Comparison of ENCODE assay signal across 9 mouse cellular contexts in genomic region chr2:77279861-77280511, GRCm38 (mm10). TPM values are rescaled to one million over a fixed set of nuclear protein-coding genes. Genes with fewer than 3 reads are reported as not detected.
DNase-seq lines count a peak whose midpoint lies in the region; ATAC-seq and TF ChIP-seq lines count a peak whose summit lies in the region.
"Had no signal": no experiment of that assay in that cellular context is flagged by ENCODE, and none has a peak within 500 bp of the region (broad histone marks: within the 10 kb centered on the region; RNA-seq: fewer than 3 reads in every experiment).

No protein-coding gene starts in this region.

- H3K4me1 ChIP-seq in brown adipose tissue, adult 24 weeks (ENCODE audit: control insufficient read depth, insufficient read depth, insufficient read length, low read length): peaks cover 11% of the 10 kb centered on the region; the same call in 1 of the 2 replicates
- peaks cover 11% of the 10 kb centered on the region for H3K4me1 ChIP-seq in forebrain, embryonic 12.5 days
- peaks cover 8% of the 10 kb centered on the region for H3K4me1 ChIP-seq in intestine, postnatal 0 days (replicated peaks; ENCODE audit: control insufficient read depth, insufficient read depth, low read length)
- peaks cover 36% of the 10 kb centered on the region for H3K4me1 ChIP-seq in midbrain, embryonic 13.5 days (replicated peaks)
- H3K4me1 ChIP-seq in testis, adult 2 months (ENCODE audit: control insufficient read depth, insufficient read depth, low read length): peaks cover 13% of the 10 kb centered on the region

- DNase-seq in gastrocnemius, postnatal 10 days: peak; percentile 42
- DNase-seq in gastrocnemius, postnatal 25 days: no peak
- peak; percentile 44 for DNase-seq in 3T3-L1 (ENCODE audit: low read depth, low spot score)

- H3K36me3 ChIP-seq in forebrain, embryonic 12.5 days (replicated peaks): no peaks in the 10 kb centered on the region
- no peaks in the 10 kb centered on the region for H3K36me3 ChIP-seq in intestine, postnatal 0 days (ENCODE audit: control insufficient read depth, insufficient read depth)
- H3K36me3 ChIP-seq in midbrain, embryonic 13.5 days: no peaks in the 10 kb centered on the region
- no peaks in the 10 kb centered on the region for H3K36me3 ChIP-seq in testis, adult 2 months (ENCODE audit: control insufficient read depth, insufficient read depth, low read length)
- H3K36me3 ChIP-seq: G1E had no signal

- ATAC-seq in forebrain, embryonic 12.5 days (ENCODE audit: low FRiP score): peak; percentile 71
- ATAC-seq in intestine, postnatal 0 days: peak; percentile 44; the same call in 1 of the 2 replicates
- peak; percentile 73 for ATAC-seq in midbrain, embryonic 13.5 days

- H3K4me3 ChIP-seq in brown adipose tissue, adult 24 weeks (ENCODE audit: insufficient read depth, low read depth, low read length): peak overlapping the region; percentile 95
- peak overlapping the region; percentile 93 for H3K4me3 ChIP-seq in forebrain, embryonic 12.5 days (replicated peaks)
- H3K4me3 ChIP-seq in intestine, postnatal 0 days (ENCODE audit: low read depth, low read length): peak overlapping the region; percentile 91
- peak overlapping the region; percentile 84 for H3K4me3 ChIP-seq in midbrain, embryonic 13.5 days (replicated peaks)
- H3K4me3 ChIP-seq in testis, adult 2 months (ENCODE audit: control insufficient read depth, low read depth, low read length): peak overlapping the region; percentile 94

- WGBS in forebrain, embryonic 12.5 days: under 1% methylated on average over 51 of the region's 57 CpGs
- 2% methylated on average over 38 of the region's 57 CpGs for WGBS in intestine, postnatal 0 days
- 1% methylated on average over 53 of the region's 57 CpGs for whole genome bisulfite sequencing in midbrain, embryonic 13.5 days

- no peak for TF ChIP-seq CTCF in intestine, postnatal 0 days (IDR thresholded peaks at IDR 0.05; ENCODE audit: low read depth)
- TF ChIP-seq CTCF in testis, adult 2 months (IDR thresholded peaks at IDR 0.05; ENCODE audit: control insufficient read depth, insufficient read depth, insufficient replicate concordance, low read depth, low read length): no peak

- no peak for TF ChIP-seq POLR2A in testis, adult 2 months (IDR thresholded peaks at IDR 0.05; ENCODE audit: control insufficient read depth, low read depth, low read length)

- H3K27ac ChIP-seq in brown adipose tissue, adult 24 weeks (replicated peaks; ENCODE audit: low read depth, low read length): no peak overlapping the region
- peak overlapping the region; percentile 85 for H3K27ac ChIP-seq in forebrain, embryonic 12.5 days
- H3K27ac ChIP-seq in intestine, postnatal 0 days (ENCODE audit: low read depth, low read length): peak overlapping the region; percentile 60
- H3K27ac ChIP-seq in midbrain, embryonic 13.5 days: peak overlapping the region; percentile 89
- peak overlapping the region; percentile 87 for H3K27ac ChIP-seq in testis, adult 2 months (ENCODE audit: control insufficient read depth, insufficient read depth, low read depth, low read length)

- peak overlapping the region; percentile 98 for H3K9ac ChIP-seq in forebrain, embryonic 12.5 days
- peak overlapping the region; percentile 93 for H3K9ac ChIP-seq in intestine, postnatal 0 days (ENCODE audit: low read depth, low read length)
- peak overlapping the region; percentile 94 for H3K9ac ChIP-seq in midbrain, embryonic 13.5 days (replicated peaks)

- peak overlapping the region; percentile 65 for H3K4me2 ChIP-seq in forebrain, embryonic 12.5 days
- peak overlapping the region; percentile 97 for H3K4me2 ChIP-seq in intestine, postnatal 0 days (replicated peaks; ENCODE audit: low read depth)
- H3K4me2 ChIP-seq in midbrain, embryonic 13.5 days (replicated peaks): peak overlapping the region; percentile 69

- no peaks in the 10 kb centered on the region for H3K27me3 ChIP-seq in forebrain, embryonic 12.5 days
- H3K27me3 ChIP-seq in intestine, postnatal 0 days (replicated peaks; ENCODE audit: control insufficient read depth, insufficient read depth, low read length): no peaks in the 10 kb centered on the region
- no peaks in the 10 kb centered on the region for H3K27me3 ChIP-seq in midbrain, embryonic 13.5 days
- H3K27me3 ChIP-seq in testis, adult 2 months (ENCODE audit: control insufficient read depth, insufficient read depth, low read length): no peaks in the 10 kb centered on the region

- H3K9me3 ChIP-seq in forebrain, embryonic 12.5 days: no peaks in the 10 kb centered on the region
- H3K9me3 ChIP-seq in intestine, postnatal 0 days (ENCODE audit: control insufficient read depth): no peaks in the 10 kb centered on the region
- H3K9me3 ChIP-seq in midbrain, embryonic 13.5 days: no peaks in the 10 kb centered on the region

RNA-seq across cellular contexts. Expression of gene Sestd1, which starts 0.4 kb away (rescaled TPM):
- 10 to 100 TPM; 15.5 to 17.5 TPM for total RNA-seq in gastrocnemius, postnatal 10 days (2021)
- total RNA-seq in gastrocnemius, postnatal 25 days (2021): 10 to 100 TPM in 1 of 2 experiments, 1 to 10 TPM in 1; 9.4 to 10.9 TPM
- polyA plus RNA-seq in brown adipose tissue, adult 24 weeks (2012; ENCODE audit: insufficient read depth, insufficient read length, missing spikeins): 5.2 and 6.5 TPM in 2 replicates
- polyA plus RNA-seq in forebrain, embryonic 12.5 days (2016; fragmentation: Nextera tagmentation; extraction: Ambion mirVana): 29.1 and 32.6 TPM in 2 replicates
- 10.8 and 11.2 TPM in 2 replicates for polyA plus RNA-seq in intestine, postnatal 0 days (2015; fragmentation: Nextera tagmentation; extraction: Ambion mirVana)
- 28.2 and 28.7 TPM in 2 replicates for polyA plus RNA-seq in midbrain, embryonic 13.5 days (2015; fragmentation: Nextera tagmentation; extraction: Ambion mirVana)
- 8.4 and 9.6 TPM in 2 replicates for polyA plus RNA-seq in testis, adult 2 months (2012; rRNA removed)
